Mouse (Mus musculus) thymus, adult 2 months (tissue): ENCODE data around the gene Sdk2.

Experiments
- CTCF ChIP-seq: fragments of 200-500 bp; IDR thresholded peaks from 2 replicates; pipeline ENCODE4 v1.5.1; 2012; ENCODE audit warnings: mild to moderate bottlenecking, control low read depth, low read length, moderate library complexity, borderline replicate concordance; ENCODE audit not compliant: control insufficient read depth, poor library complexity, insufficient read depth; ENCODE audit errors: extremely low read depth
- POLR2A ChIP-seq: fragments of 200-500 bp; IDR thresholded peaks from 2 replicates; pipeline ENCODE4 v1.6.1; 2012; ENCODE audit warnings: mild to moderate bottlenecking, low read length, control low read depth, moderate library complexity; ENCODE audit not compliant: control insufficient read depth, poor library complexity, insufficient read depth; ENCODE audit errors: extremely low read depth

DNA sequence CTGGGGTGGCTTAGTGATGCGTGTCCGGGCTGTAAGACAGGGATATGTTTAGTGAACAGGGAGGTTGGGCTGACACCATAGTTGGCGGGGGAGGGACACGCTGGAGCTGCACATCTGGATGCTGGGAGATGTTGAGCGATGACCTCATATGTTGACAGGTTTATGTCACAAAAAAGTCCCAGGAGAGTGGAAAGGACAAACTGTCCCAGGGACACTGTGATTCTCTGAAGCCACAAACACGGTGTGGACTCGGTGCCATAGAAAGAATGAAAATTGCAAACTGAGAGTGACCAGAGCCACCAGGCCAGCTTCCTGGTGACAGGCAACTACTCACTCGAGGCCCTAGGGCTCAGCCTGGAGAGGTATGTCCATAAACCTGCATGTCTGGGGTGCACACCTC is 199.8 kb downstream of the Sdk2 start:
- TF ChIP-seq CTCF (no peak), POLR2A (no peak)
